Mouse (Mus musculus) left cerebral cortex, postnatal 14 days (tissue): ENCODE measurements around the gene 5730455P16Rik. TPM values are rescaled to one million over a fixed set of nuclear protein-coding genes. Genes with fewer than 3 reads are reported as not detected.
"Not testable (repeated sequence)": the region's sequence is repeated elsewhere in the genome, so short reads cannot be mapped to it uniquely, and the experiment has no call there.

ENCODE experiments used
- DNase-seq, 2 experiments: peaks; one replicate each; pipeline ENCODE4 v3.0.0; 2021 to 2022; ENCODE audit warnings: low spot score in 2 of 2, mixed read lengths in 1 of 2
- intact Hi-C: fragments of 180-260 bp; cut with DNase I; formaldehyde crosslinking; loops from one replicate; pipeline ENCODE4 v1.15.1; 2025
- total RNA-seq, 2 experiments: library from RNA; stranded (reverse); gene quantifications; 2 replicates each; pipeline ENCODE4 v1.2.3; 2021

Gene 5730455P16Rik
- total RNA-seq, 2 experiments from 2014 or later: 48.4 to 50.3 TPM

- intact Hi-C loops: no loop called here
- DNase-seq: peak; percentile 98 to 99
Observed at GRCm38 (mm10) chr11:80383019-80383625, 5.3 kb upstream of the 5730455P16Rik start, which contains the start of gene Zfp207. TSS of gene Zfp207 (plus strand) at chr11:80383279.

- peak; percentile 22 to 26 for DNase-seq
- intact Hi-C loops: no loop called here
Observed at GRCm38 (mm10) chr11:80382626-80383018, 4.8 kb upstream of the 5730455P16Rik start.

- DNase-seq, intact Hi-C loops: not testable (repeated sequence)
Observed at GRCm38 (mm10) chr11:80379184-80379583, 1.4 kb upstream of the 5730455P16Rik start.

GRCm38 (mm10) chr11:80378452-80379068, 726 bp upstream of the 5730455P16Rik start:
- intact Hi-C loops, DNase-seq: not testable (repeated sequence)

GRCm38 (mm10) chr11:80376651-80377050, 1.2 kb downstream of the 5730455P16Rik start:
- intact Hi-C loops: no loop called here
- no peak for DNase-seq

- intact Hi-C loops: no loop called here
- DNase-seq: no peak
Observed at GRCm38 (mm10) chr11:80368949-80369348, 8.9 kb downstream of the 5730455P16Rik start.

- DNase-seq: peak in 1 of 2 experiments; percentile 39
- intact Hi-C loops: loop anchor here (5.0 kb wide), 1 partner anchor 53 kb away; the partner anchor contains the start of gene Rhbdl3
Observed at GRCm38 (mm10) chr11:80354832-80355231, 23.0 kb downstream of the 5730455P16Rik start.

- intact Hi-C loops: loop anchor here (2.0 to 5.0 kb wide), 2 partner anchors 50 to 65 kb away; partner anchors contain the start of gene Rhbdl3
- peak; percentile 81 to 91 for DNase-seq
Observed at GRCm38 (mm10) chr11:80351832-80352430, 25.9 kb downstream of the 5730455P16Rik start.

GRCm38 (mm10) chr11:80342482-80342881, 35.4 kb downstream of the 5730455P16Rik start:
- intact Hi-C loops: no loop called here
- no peak for DNase-seq

- no peak for DNase-seq
- intact Hi-C loops: no loop called here
Observed at GRCm38 (mm10) chr11:80336351-80336730, 41.5 kb downstream of the 5730455P16Rik start.

- intact Hi-C loops: no loop called here
- DNase-seq: no peak
Observed at GRCm38 (mm10) chr11:80335609-80336350, 42.1 kb downstream of the 5730455P16Rik start.

- DNase-seq: peak in 1 of 2 experiments; percentile 26
- intact Hi-C loops: no loop called here
Observed at GRCm38 (mm10) chr11:80332709-80333400, 45.0 kb downstream of the 5730455P16Rik start.

GRCm38 (mm10) chr11:80324636-80325035, 53.2 kb downstream of the 5730455P16Rik start:
- DNase-seq: no peak
- intact Hi-C loops: no loop called here

GRCm38 (mm10) chr11:80323255-80323654, 54.6 kb downstream of the 5730455P16Rik start:
- DNase-seq: no peak
- intact Hi-C loops: no loop called here

GRCm38 (mm10) chr11:80315743-80316639, 61.8 kb downstream of the 5730455P16Rik start:
- intact Hi-C loops: no loop called here
- no peak for DNase-seq

- DNase-seq: no peak
- intact Hi-C loops: no loop called here
Observed at GRCm38 (mm10) chr11:80313944-80314343, 63.9 kb downstream of the 5730455P16Rik start.

- intact Hi-C loops: no loop called here
- no peak for DNase-seq
Observed at GRCm38 (mm10) chr11:80313462-80313861, 64.4 kb downstream of the 5730455P16Rik start.

GRCm38 (mm10) chr11:80312565-80312964, 65.3 kb downstream of the 5730455P16Rik start:
- no peak for DNase-seq
- intact Hi-C loops: no loop called here
